Mouse (Mus musculus): Measurements from ENCODE around the gene Abo. TPM values are rescaled to one million over a fixed set of nuclear protein-coding genes. Genes with fewer than 3 reads are reported as not detected.
"Not testable (repeated sequence)": the region's sequence is repeated elsewhere in the genome, so short reads cannot be mapped to it uniquely, and the experiment has no call there.

Abo gene
- polyA plus RNA-seq, 1 experiment from 2014 or later = not detected

DNA sequence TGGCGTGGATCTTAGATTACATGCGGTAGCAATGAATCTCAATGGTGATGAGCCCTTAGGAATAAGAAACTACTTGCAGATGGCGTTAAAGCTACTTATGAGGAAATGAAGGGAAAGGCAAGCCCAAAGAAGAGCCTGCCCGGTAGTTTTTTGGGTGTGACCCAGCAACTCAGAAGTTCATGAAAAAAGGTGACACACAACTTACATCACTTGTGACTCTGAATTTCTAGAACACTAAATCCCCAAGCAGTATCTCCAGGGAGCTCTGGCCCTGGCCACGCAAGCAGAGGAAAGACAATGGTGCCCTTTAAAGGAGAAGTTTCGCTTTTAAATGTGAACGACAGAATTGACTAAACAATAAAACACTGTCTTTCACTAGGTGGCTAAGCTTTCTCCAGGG lies 38.5 kb upstream of the Abo start:
- no peak for DNase-seq (ENCODE audit: low spot score)
- peak overlapping the region; percentile 87 for H3K4me3 ChIP-seq
- no peaks in the 10 kb centered on the region for H3K9me3 ChIP-seq (replicated peaks)
- H3K27ac ChIP-seq (replicated peaks) = peak overlapping the region; percentile 87
- WGBS = 22% methylated on average over 7 of the region's 7 CpGs
- H3K36me3 ChIP-seq = peaks cover 66% of the 10 kb centered on the region
- H3K27me3 ChIP-seq (ENCODE audit: low read depth, poor library complexity, severe bottlenecking) = no peaks in the 10 kb centered on the region
- peaks cover 36% of the 10 kb centered on the region for H3K4me1 ChIP-seq

DNA sequence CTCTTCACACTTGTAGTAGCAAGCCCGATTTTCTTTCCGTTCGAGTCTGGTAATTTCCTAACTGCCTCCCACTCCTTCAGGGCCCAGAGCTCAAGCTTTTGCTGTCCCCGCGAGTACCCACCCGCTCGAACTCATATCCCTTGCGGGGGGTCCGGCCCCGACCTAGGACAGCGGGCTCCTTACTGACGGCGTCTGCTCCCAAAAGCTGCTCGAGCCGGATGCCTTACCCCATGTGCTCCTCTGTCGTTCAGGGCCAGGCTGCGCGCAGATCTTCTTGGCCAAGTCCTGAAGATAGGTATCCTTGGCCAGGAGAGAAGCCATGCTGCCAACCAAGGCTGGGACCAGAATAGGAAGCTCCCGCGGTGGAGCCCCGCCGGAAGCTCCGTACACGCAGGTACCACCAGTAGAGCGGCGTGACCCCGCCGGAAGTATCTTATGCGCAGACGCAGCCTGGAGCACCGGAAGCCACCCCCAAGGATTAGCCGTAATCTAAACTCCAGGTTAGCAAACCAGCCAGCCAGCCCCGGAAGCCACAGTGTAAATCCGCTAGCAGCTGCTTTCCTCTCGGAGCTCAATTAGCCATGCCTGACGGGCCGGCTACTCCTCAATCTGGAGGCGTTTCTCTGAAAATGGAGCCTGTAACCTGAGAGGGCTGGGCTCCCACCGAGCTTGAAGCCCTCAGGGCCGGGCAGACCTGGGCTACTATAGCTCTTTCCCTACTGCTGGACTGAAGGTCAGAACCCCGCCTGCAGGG lies 37.9 kb upstream of the Abo start, which contains the start of gene Surf6:
Surf6 (minus strand) TSS at position 413 of the 754 bp plus-strand sequence.
- WGBS = under 1% methylated on average over 41 of the region's 41 CpGs
- peaks cover 31% of the 10 kb centered on the region for H3K4me1 ChIP-seq
- H3K9me3 ChIP-seq (replicated peaks) = no peaks in the 10 kb centered on the region
- H3K27ac ChIP-seq (replicated peaks) = peak within 1 kb of the TSS; percentile 87
- no peaks in the 10 kb centered on the region for H3K27me3 ChIP-seq (ENCODE audit: low read depth, poor library complexity, severe bottlenecking)
- peak; percentile 98 for DNase-seq (ENCODE audit: low spot score)
- H3K4me3 ChIP-seq = peak within 1 kb of the TSS; percentile 87
- peaks cover 66% of the 10 kb centered on the region for H3K36me3 ChIP-seq

DNA sequence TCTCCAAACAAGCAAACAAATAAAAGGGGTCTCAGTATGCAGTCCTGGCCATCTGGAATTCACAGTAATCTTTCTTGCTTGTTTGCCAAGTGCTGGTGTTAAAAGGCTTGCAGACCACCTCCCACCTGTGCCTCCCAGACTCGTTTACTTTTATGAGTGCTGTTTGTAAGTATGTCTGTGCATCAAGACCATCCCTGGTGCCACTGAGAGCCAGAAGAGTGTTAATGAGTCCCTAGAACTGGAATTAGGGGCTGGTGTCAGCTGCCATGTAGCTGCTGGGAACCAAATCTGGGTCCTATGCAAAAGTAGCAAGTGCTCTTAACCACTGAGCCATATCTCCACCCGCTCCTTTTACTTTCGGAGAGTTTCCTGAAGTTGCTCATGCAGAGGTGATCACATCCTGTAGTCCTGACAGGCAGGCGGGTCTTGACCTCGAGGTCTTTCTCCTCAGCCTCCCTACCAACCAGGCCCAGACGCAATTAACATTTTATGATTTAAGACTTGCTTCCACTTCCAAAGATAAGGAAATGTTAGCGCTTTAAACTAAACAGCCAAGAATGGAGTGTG lies 37.1 kb upstream of the Abo start:
- peak overlapping the region; percentile 87 for H3K27ac ChIP-seq (replicated peaks)

DNA sequence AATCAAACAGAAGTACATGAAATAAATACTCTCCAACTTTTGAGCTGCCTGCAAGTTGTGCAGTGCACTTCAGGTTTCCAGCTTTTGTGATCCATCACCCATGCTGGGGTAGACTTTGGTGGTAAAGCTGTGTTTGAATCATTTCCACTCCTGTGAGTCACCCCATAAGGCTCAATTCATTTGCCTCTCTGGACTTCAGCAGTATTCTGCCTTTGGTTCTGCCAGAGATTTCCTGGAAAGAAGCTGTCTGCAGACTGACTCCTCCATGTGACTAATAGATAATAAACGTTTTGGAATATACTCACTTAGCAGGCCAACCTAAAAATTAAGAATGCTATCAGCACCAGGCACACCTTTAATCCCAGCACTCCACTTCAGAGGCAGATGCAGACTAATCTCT lies 36.0 kb upstream of the Abo start:
- H3K9me3 ChIP-seq (replicated peaks) = no peaks in the 10 kb centered on the region
- H3K27ac ChIP-seq (replicated peaks) = no peak overlapping the region
- H3K27me3 ChIP-seq (ENCODE audit: low read depth, poor library complexity, severe bottlenecking) = no peaks in the 10 kb centered on the region
- H3K36me3 ChIP-seq = peaks cover 66% of the 10 kb centered on the region
- no peak for DNase-seq (ENCODE audit: low spot score)
- H3K4me1 ChIP-seq = peaks cover 30% of the 10 kb centered on the region
- H3K4me3 ChIP-seq = no peak overlapping the region
- WGBS = 70% methylated on average over 1 of the region's 1 CpGs

More for the DNA sequence above, 37.1 kb upstream of the Abo start:
- Histone ChIP-seq H3K36me3 (peaks cover 66% of the 10 kb centered on the region), H3K4me1 (peaks cover 30% of the 10 kb centered on the region), H3K4me3 (peak overlapping the region; percentile 87), H3K27me3 (ENCODE audit: low read depth, poor library complexity, severe bottlenecking) (no peaks in the 10 kb centered on the region), H3K9me3 (replicated peaks) (no peaks in the 10 kb centered on the region)
- DNase-seq (ENCODE audit: low spot score) = no peak
- 14% methylated on average over 7 of the region's 7 CpGs for WGBS

DNA sequence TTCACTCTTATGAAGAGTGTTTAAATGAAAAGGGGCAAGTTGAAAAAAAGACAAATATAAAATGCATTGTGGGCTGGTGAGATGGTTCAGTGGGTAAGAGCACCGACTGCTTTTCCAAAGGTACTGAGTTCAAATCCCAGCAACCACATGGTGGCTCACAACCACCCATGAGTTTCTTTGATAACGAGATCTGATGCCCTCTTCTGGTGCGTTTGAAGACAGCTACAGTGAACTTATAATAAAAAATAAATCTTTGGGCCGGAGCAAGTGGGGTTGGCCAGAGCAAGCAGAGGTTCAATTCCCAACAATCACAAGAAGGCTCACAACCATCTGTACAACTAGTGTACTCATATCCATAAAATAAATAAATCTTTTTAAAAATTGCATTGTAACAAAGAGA lies 31.1 kb upstream of the Abo start:
- H3K36me3 ChIP-seq = peaks cover 96% of the 10 kb centered on the region
- H3K4me3 ChIP-seq = no peak overlapping the region
- no peak overlapping the region for H3K27ac ChIP-seq (replicated peaks)
- no peaks in the 10 kb centered on the region for H3K27me3 ChIP-seq (ENCODE audit: low read depth, poor library complexity, severe bottlenecking)
- 0 out of 2 replicates have a peak, but pooled peaks cover 3% of the 10 kb centered on the region for H3K4me1 ChIP-seq
- no peak for DNase-seq (ENCODE audit: low spot score)
- H3K9me3 ChIP-seq (replicated peaks) = no peaks in the 10 kb centered on the region
- 93% methylated on average over 4 of the region's 4 CpGs for WGBS

- WGBS = 61% methylated on average over 4 of the region's 4 CpGs
- Histone ChIP-seq H3K36me3 (peaks cover 43% of the 10 kb centered on the region), H3K9me3 (replicated peaks) (peaks cover 14% of the 10 kb centered on the region; the same call in 1 of the 2 replicates)
- H3K4me3 ChIP-seq; H3K27ac ChIP-seq (replicated peaks); DNase-seq (ENCODE audit: low spot score); H3K27me3 ChIP-seq (ENCODE audit: low read depth, poor library complexity, severe bottlenecking); H3K4me1 ChIP-seq: not testable (repeated sequence)
These were observed 21.4 kb upstream of the Abo start for GRCm38 (mm10) chr2:26886170-26886569.

GRCm38 (mm10) chr2:26885541-26885940 lies 20.8 kb upstream of the Abo start:
- not testable (repeated sequence) for H3K27ac ChIP-seq (replicated peaks); DNase-seq (ENCODE audit: low spot score); H3K27me3 ChIP-seq (ENCODE audit: low read depth, poor library complexity, severe bottlenecking); H3K4me3 ChIP-seq; H3K4me1 ChIP-seq
- Histone ChIP-seq H3K36me3 (peaks cover 37% of the 10 kb centered on the region), H3K9me3 (replicated peaks) (peaks cover 14% of the 10 kb centered on the region; the same call in 1 of the 2 replicates)
- WGBS = 79% methylated on average over 2 of the region's 2 CpGs

- no peaks in the 10 kb centered on the region for H3K4me1 ChIP-seq
- no peaks in the 10 kb centered on the region for H3K27me3 ChIP-seq (ENCODE audit: low read depth, poor library complexity, severe bottlenecking)
- peaks cover 4% of the 10 kb centered on the region; the same call in 1 of the 2 replicates for H3K9me3 ChIP-seq (replicated peaks)
- no peak overlapping the region for H3K27ac ChIP-seq (replicated peaks)
- DNase-seq (ENCODE audit: low spot score) = no peak
- no peaks in the 10 kb centered on the region for H3K36me3 ChIP-seq
- no peak overlapping the region for H3K4me3 ChIP-seq
These were observed 13.8 kb upstream of the Abo start for GRCm38 (mm10) chr2:26878571-26878970.

- Histone ChIP-seq H3K27ac (replicated peaks) (no peak overlapping the region), H3K4me3 (no peak overlapping the region), H3K36me3 (no peaks in the 10 kb centered on the region), H3K9me3 (replicated peaks) (no peaks in the 10 kb centered on the region), H3K4me1 (no peaks in the 10 kb centered on the region), H3K27me3 (ENCODE audit: low read depth, poor library complexity, severe bottlenecking) (no peaks in the 10 kb centered on the region)
- WGBS = 71% methylated on average over 6 of the region's 6 CpGs
- no peak for DNase-seq (ENCODE audit: low spot score)
These were observed 5.9 kb upstream of the Abo start for GRCm38 (mm10) chr2:26870666-26871065.

DNA sequence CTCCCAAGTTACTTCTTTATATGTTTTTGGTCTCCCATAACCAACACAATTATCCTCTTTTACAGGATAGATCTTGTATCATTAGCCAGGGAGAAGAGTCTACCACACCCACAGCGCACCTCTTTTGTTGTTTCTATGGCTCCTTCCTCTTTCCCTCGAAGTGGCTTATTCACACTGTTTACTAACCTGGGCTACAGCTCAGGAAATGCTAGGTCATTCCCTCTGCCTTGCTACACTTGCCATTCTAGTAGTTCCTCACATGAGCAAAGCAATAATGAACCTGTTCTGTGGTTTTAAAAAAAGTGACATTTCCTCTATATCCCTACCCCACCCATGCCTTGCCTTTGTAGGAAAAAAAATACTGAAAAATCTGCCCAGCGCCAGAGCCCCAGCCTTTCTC lies 1.9 kb downstream of the Abo start:
- no peaks in the 10 kb centered on the region for H3K27me3 ChIP-seq (ENCODE audit: low read depth, poor library complexity, severe bottlenecking)
- H3K4me1 ChIP-seq = no peaks in the 10 kb centered on the region
- no peaks in the 10 kb centered on the region for H3K36me3 ChIP-seq
- DNase-seq (ENCODE audit: low spot score) = no peak
- H3K9me3 ChIP-seq (replicated peaks) = no peaks in the 10 kb centered on the region
- 86% methylated on average over 3 of the region's 3 CpGs for WGBS
- no peak overlapping the region for H3K4me3 ChIP-seq
- H3K27ac ChIP-seq (replicated peaks) = no peak overlapping the region

- Histone ChIP-seq H3K4me3 (no peak overlapping the region), H3K4me1 (no peaks in the 10 kb centered on the region), H3K27me3 (ENCODE audit: low read depth, poor library complexity, severe bottlenecking) (no peaks in the 10 kb centered on the region), H3K27ac (replicated peaks) (no peak overlapping the region), H3K36me3 (no peaks in the 10 kb centered on the region), H3K9me3 (replicated peaks) (peaks cover 8% of the 10 kb centered on the region; the same call in 1 of the 2 replicates)
- 64% methylated on average over 2 of the region's 2 CpGs for WGBS
- DNase-seq (ENCODE audit: low spot score) = no peak
These were observed 17.1 kb downstream of the Abo start for GRCm38 (mm10) chr2:26847706-26848105.

GRCm38 (mm10) chr2:26832478-26832877 lies 32.3 kb downstream of the Abo start:
- no peak for DNase-seq (ENCODE audit: low spot score)
- 86% methylated on average over 2 of the region's 2 CpGs for WGBS
- no peaks in the 10 kb centered on the region for H3K36me3 ChIP-seq
- H3K4me1 ChIP-seq = no peaks in the 10 kb centered on the region
- H3K27me3 ChIP-seq (ENCODE audit: low read depth, poor library complexity, severe bottlenecking) = no peaks in the 10 kb centered on the region
- H3K27ac ChIP-seq (replicated peaks) = no peak overlapping the region
- H3K9me3 ChIP-seq (replicated peaks) = 0 out of 2 replicates have a peak, but pooled peaks cover 5% of the 10 kb centered on the region
- no peak overlapping the region for H3K4me3 ChIP-seq

DNA sequence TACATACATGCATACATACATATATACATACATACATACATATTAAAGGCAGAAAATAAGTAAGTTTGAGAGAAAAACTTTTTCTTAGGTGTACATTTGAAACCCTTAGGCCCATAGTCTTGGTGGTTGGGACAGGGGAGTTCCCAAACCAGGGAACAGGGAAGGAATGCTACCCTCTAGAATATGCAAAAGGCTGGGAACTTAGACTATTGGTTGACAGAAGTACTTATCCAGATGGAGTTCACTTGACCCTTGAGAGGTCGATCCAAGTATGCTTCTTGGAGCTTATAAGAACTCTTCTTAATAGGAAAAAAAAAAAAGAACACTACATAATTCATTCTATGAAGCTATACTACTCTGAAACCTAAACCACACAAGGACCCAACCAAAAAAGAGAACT lies 36.7 kb downstream of the Abo start:
- no peak overlapping the region for H3K4me3 ChIP-seq
- DNase-seq (ENCODE audit: low spot score) = no peak
- no peaks in the 10 kb centered on the region for H3K4me1 ChIP-seq
- no peaks in the 10 kb centered on the region for H3K27me3 ChIP-seq (ENCODE audit: low read depth, poor library complexity, severe bottlenecking)
- no peaks in the 10 kb centered on the region for H3K9me3 ChIP-seq (replicated peaks)
- no peaks in the 10 kb centered on the region for H3K36me3 ChIP-seq
- WGBS = 88% methylated on average over 1 of the region's 1 CpGs
- H3K27ac ChIP-seq (replicated peaks) = no peak overlapping the region

All from midbrain, embryonic 10.5 days (tissue).